Mouse (Mus musculus): Measurements from ENCODE around the gene Sgf29. TPM values are rescaled to one million over a fixed set of nuclear protein-coding genes. Genes with fewer than 3 reads are reported as not detected.
A peak's percentile ranks its signal among the peaks of the same experiment; 100 is the strongest.
"Not testable (repeated sequence)": the region's sequence is repeated elsewhere in the genome, so short reads cannot be mapped to it uniquely, and the experiment has no call there.

Sgf29 gene
- polyA plus RNA-seq, 1 experiment from 2014 or later: 43.4 TPM

- H3K4me3 ChIP-seq: no peak overlapping the region
- peak overlapping the region; percentile 38; the same call in 1 of the 2 replicates for H3K27ac ChIP-seq
- WGBS: 70% methylated on average over 5 of the region's 5 CpGs
- no peaks in the 10 kb centered on the region for H3K9me3 ChIP-seq
- no peaks in the 10 kb centered on the region for H3K4me1 ChIP-seq
- H3K27me3 ChIP-seq: no peaks in the 10 kb centered on the region
- no peak for ATAC-seq (ENCODE audit: insufficient number of reproducible peaks, low FRiP score, low TSS enrichment, low read depth)
- H3K4me2 ChIP-seq: no peak overlapping the region
- H3K9ac ChIP-seq: no peak overlapping the region
- peaks cover 50% of the 10 kb centered on the region for H3K36me3 ChIP-seq
Measured at GRCm38 (mm10) chr7:126668452-126668851, 19.3 kb downstream of the Sgf29 start.

DNA sequence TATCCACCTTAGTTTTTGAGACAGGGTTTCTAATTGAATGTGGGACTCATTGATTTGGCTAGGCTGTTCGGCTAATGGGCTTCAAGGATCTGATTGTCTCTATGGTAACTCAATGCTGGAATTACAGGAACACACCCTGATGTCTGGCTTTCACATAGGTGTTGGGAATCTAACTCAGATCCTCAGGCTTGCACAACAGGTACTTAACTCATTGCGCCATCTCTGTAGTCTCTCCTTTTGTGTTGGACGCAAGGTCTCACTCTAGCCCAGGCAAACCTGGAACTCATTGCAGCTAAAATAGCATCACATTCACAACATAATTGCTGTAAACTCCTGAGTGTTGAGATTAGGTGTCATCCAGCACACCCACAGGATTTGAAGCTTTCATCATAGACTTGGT, 21.0 kb downstream of the Sgf29 start:
- H3K4me3 ChIP-seq: no peak overlapping the region
- no peak for ATAC-seq (ENCODE audit: insufficient number of reproducible peaks, low FRiP score, low TSS enrichment, low read depth)
- H3K4me1 ChIP-seq: 0 out of 2 replicates have a peak, but pooled peaks cover under 1% of the 10 kb centered on the region
- no peaks in the 10 kb centered on the region for H3K9me3 ChIP-seq
- no peaks in the 10 kb centered on the region for H3K27me3 ChIP-seq
- 84% methylated on average over 3 of the region's 3 CpGs for whole genome bisulfite sequencing
- no peak overlapping the region for H3K27ac ChIP-seq
- no peak overlapping the region for H3K4me2 ChIP-seq
- peaks cover 38% of the 10 kb centered on the region for H3K36me3 ChIP-seq
- no peak overlapping the region for H3K9ac ChIP-seq

DNA sequence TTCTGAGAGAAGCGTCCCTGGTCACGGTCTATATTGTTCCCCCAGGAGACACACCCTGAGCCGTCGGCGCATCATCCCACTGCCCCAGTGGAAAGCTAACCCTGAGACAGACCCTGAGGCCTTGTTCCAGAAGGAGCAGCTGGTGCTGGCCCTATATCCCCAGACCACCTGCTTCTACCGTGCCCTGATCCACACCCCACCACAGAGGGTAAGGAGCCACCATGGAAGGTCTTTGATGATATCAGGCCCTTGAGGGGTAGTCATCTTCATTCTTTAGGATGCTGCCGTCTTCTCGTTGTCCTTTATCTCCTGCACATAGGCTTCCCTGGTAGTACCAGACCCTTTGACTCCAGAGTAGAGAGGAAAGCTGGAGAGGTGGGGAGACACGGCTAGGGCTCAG, 23.0 kb downstream of the Sgf29 start:
- H3K9ac ChIP-seq: no peak overlapping the region
- H3K4me1 ChIP-seq: peaks cover 11% of the 10 kb centered on the region; the same call in 1 of the 2 replicates
- no peaks in the 10 kb centered on the region for H3K9me3 ChIP-seq
- 95% methylated on average over 9 of the region's 9 CpGs for WGBS
- H3K27me3 ChIP-seq: no peaks in the 10 kb centered on the region
- no peak overlapping the region for H3K4me3 ChIP-seq
- H3K36me3 ChIP-seq: peaks cover 30% of the 10 kb centered on the region
- ATAC-seq (ENCODE audit: insufficient number of reproducible peaks, low FRiP score, low TSS enrichment, low read depth): no peak
- no peak overlapping the region for H3K27ac ChIP-seq
- no peak overlapping the region for H3K4me2 ChIP-seq

DNA sequence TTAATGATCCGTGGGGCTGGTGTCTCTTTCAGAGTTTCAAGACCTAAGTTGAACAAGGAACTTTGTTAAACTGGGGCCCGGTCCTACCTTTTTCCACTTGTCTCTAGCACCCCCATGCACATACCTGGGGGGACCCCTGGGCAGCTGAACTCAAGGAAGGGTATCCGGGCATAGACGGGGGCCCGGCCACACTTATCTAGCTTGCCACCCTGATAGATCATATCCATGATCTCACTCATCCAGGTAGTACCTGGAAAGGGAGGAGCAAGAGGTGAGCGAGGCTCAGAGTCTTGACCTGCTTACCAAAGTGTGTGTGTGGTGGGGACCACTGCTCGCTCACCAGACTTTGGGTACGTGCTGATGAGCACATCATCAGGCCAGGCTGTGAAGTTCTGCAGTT, 26.0 kb downstream of the Sgf29 start:
- ATAC-seq (ENCODE audit: insufficient number of reproducible peaks, low FRiP score, low TSS enrichment, low read depth): no peak
- Histone ChIP-seq H3K4me3 (no peak overlapping the region), H3K4me1 (peaks cover 11% of the 10 kb centered on the region; the same call in 1 of the 2 replicates), H3K4me2 (no peak overlapping the region), H3K9ac (no peak overlapping the region), H3K9me3 (no peaks in the 10 kb centered on the region), H3K36me3 (peaks cover 28% of the 10 kb centered on the region), H3K27ac (0 out of 2 replicates have a peak overlapping the region, but pooled peaks have one; percentile 67), H3K27me3 (no peaks in the 10 kb centered on the region)
- 92% methylated on average over 8 of the region's 8 CpGs for WGBS

DNA sequence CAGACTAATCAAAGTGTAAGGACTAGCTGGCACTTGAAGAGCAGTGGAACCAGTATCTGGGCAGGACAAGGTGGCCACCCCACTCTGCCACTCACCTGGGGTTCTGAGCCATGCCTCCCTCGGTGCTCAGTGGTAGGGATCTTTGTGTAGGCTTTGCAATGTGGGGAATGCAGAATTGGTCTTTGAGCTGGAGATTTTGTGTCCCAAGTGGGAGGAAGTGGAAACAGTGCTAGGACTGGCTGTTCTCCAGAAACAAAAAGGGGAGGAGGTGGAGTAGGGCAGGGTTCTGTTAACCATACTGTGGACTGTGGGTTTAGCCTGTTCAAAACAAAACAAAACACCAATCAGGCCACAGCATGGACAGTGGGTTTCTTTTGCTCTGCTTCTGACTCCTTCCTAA, 27.1 kb downstream of the Sgf29 start, which contains the start of gene Sult1a1:
Gene Sult1a1, minus strand, starts transcription at position 226 of the 400 bp plus-strand sequence.
- Histone ChIP-seq H3K27me3 (no peaks in the 10 kb centered on the region), H3K27ac (peak within 1 kb of the TSS; percentile 67), H3K4me2 (no peak within 1 kb of the TSS), H3K9ac (no peak within 1 kb of the TSS), H3K4me1 (peaks cover 11% of the 10 kb centered on the region; the same call in 1 of the 2 replicates), H3K36me3 (peaks cover 24% of the 10 kb centered on the region), H3K9me3 (no peaks in the 10 kb centered on the region), H3K4me3 (0 out of 2 replicates have a peak within 1 kb of the TSS, but pooled peaks have one; percentile 4)
- 50% methylated on average over 1 of the region's 1 CpGs for WGBS
- 0 out of 2 replicates have a peak, but pooled peaks have one; percentile 19 for ATAC-seq (ENCODE audit: insufficient number of reproducible peaks, low FRiP score, low TSS enrichment, low read depth)

GRCm38 (mm10) chr7:126676631-126677220, 27.6 kb downstream of the Sgf29 start:
- WGBS: 71% methylated on average over 4 of the region's 4 CpGs

GRCm38 (mm10) chr7:126678545-126679341, 29.6 kb downstream of the Sgf29 start:
- no peak overlapping the region for H3K9ac ChIP-seq
- peaks cover 11% of the 10 kb centered on the region; the same call in 1 of the 2 replicates for H3K4me1 ChIP-seq
- 73% methylated on average over 8 of the region's 8 CpGs for WGBS
- no peak overlapping the region for H3K4me2 ChIP-seq
- peaks cover 8% of the 10 kb centered on the region for H3K36me3 ChIP-seq
- H3K4me3 ChIP-seq: no peak overlapping the region
- ATAC-seq (ENCODE audit: insufficient number of reproducible peaks, low FRiP score, low TSS enrichment, low read depth): no peak
- H3K9me3 ChIP-seq: no peaks in the 10 kb centered on the region
- no peak overlapping the region for H3K27ac ChIP-seq
- H3K27me3 ChIP-seq: no peaks in the 10 kb centered on the region

More at GRCm38 (mm10) chr7:126676631-126677220, 27.6 kb downstream of the Sgf29 start:
- Histone ChIP-seq H3K9ac (no peak overlapping the region), H3K27ac (peak overlapping the region; percentile 67; the same call in 1 of the 2 replicates), H3K36me3 (peaks cover 19% of the 10 kb centered on the region), H3K4me2 (no peak overlapping the region), H3K27me3 (no peaks in the 10 kb centered on the region), H3K4me3 (no peak overlapping the region), H3K4me1 (peaks cover 11% of the 10 kb centered on the region; the same call in 1 of the 2 replicates), H3K9me3 (no peaks in the 10 kb centered on the region)
- no peak for ATAC-seq (ENCODE audit: insufficient number of reproducible peaks, low FRiP score, low TSS enrichment, low read depth)

DNA sequence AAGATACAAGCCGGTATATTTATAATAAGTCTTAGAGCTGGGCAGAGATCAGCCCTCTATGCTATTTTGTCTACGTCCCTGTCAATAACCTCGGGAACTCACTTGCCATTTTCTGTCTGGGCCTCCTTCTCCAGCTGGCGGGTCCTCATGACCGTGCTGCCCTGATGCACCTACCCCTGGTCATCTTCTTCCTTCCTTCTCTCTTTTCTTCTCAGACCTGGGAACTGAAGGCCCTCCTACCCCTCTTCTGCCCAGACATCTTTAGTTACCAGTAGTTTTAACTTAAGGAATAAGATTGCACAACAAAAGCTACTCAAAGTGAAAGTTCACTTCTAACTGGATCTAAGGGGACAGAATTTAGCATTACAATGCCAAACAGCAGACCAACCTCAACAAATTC, 30.6 kb downstream of the Sgf29 start:
- Histone ChIP-seq H3K4me3 (no peak overlapping the region), H3K27me3 (no peaks in the 10 kb centered on the region), H3K36me3 (peaks cover 8% of the 10 kb centered on the region), H3K9me3 (no peaks in the 10 kb centered on the region), H3K9ac (no peak overlapping the region), H3K27ac (no peak overlapping the region), H3K4me2 (no peak overlapping the region), H3K4me1 (peaks cover 11% of the 10 kb centered on the region; the same call in 1 of the 2 replicates)
- no peak for ATAC-seq (ENCODE audit: insufficient number of reproducible peaks, low FRiP score, low TSS enrichment, low read depth)
- 86% methylated on average over 5 of the region's 5 CpGs for WGBS

DNA sequence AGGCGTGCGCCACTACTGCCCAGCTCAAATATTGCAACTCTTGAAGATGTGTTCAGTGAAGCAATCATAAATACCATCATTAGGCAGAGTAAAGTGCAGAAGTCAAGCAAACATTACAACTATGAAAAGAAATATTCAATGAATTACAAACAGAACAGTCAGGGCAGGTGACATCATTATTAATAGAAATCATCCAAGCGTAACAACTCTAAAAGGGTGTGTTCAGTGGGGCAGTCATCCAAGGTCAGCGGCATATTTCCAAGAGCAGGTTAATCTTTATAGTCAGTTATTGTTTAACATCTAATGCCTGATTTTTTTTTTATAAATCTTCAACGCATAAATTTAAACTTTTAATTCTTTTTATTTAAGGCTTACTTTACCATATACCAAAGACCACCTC, 32.1 kb downstream of the Sgf29 start:
- no peak overlapping the region for H3K9ac ChIP-seq
- no peaks in the 10 kb centered on the region for H3K9me3 ChIP-seq
- H3K27me3 ChIP-seq: no peaks in the 10 kb centered on the region
- no peak for ATAC-seq (ENCODE audit: insufficient number of reproducible peaks, low FRiP score, low TSS enrichment, low read depth)
- no peaks in the 10 kb centered on the region; the same call in 1 of the 2 replicates for H3K36me3 ChIP-seq
- no peak overlapping the region for H3K27ac ChIP-seq
- WGBS: 91% methylated on average over 5 of the region's 5 CpGs
- H3K4me2 ChIP-seq: no peak overlapping the region
- H3K4me1 ChIP-seq: peaks cover 5% of the 10 kb centered on the region; the same call in 1 of the 2 replicates
- no peak overlapping the region for H3K4me3 ChIP-seq

- H3K4me3 ChIP-seq; H3K27me3 ChIP-seq; H3K9ac ChIP-seq; H3K9me3 ChIP-seq; H3K27ac ChIP-seq; H3K4me1 ChIP-seq; H3K4me2 ChIP-seq; ATAC-seq (ENCODE audit: insufficient number of reproducible peaks, low FRiP score, low TSS enrichment, low read depth): not testable (repeated sequence)
- peaks cover 27% of the 10 kb centered on the region for H3K36me3 ChIP-seq
- WGBS: 70% methylated on average over 4 of the region's 4 CpGs
Measured at GRCm38 (mm10) chr7:126688156-126688555, 39.0 kb downstream of the Sgf29 start.

GRCm38 (mm10) chr7:126689021-126689420, 39.9 kb downstream of the Sgf29 start:
- Histone ChIP-seq H3K4me3 (no peak overlapping the region), H3K36me3 (peaks cover 27% of the 10 kb centered on the region), H3K27ac (no peak overlapping the region), H3K27me3 (no peaks in the 10 kb centered on the region), H3K9ac (no peak overlapping the region), H3K9me3 (no peaks in the 10 kb centered on the region), H3K4me2 (no peak overlapping the region), H3K4me1 (peaks cover 5% of the 10 kb centered on the region)
- 81% methylated on average over 3 of the region's 3 CpGs for WGBS
- no peak for ATAC-seq (ENCODE audit: insufficient number of reproducible peaks, low FRiP score, low TSS enrichment, low read depth)

DNA sequence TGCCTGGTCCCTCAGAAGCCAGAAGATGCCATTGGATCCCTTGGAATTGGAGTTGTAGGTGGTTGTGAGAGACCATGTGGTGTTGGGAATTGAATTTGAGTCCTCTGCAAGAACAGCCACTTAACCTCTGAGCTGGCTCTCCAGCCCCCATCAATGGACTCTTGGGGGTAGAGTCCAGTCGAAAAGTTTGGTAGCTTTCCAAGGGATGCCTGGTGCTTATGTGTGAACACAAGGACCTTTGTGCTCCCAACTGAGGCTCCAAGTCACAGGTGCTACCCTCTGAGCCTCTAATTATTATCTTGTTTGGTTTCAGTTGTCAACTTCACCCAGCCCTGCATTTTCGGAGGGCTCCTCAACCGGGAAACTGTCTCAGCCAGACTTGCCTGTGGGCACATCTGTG, 41.6 kb downstream of the Sgf29 start:
- H3K27me3 ChIP-seq: no peaks in the 10 kb centered on the region
- no peak overlapping the region for H3K4me2 ChIP-seq
- no peak overlapping the region for H3K27ac ChIP-seq
- no peaks in the 10 kb centered on the region for H3K9me3 ChIP-seq
- no peak for ATAC-seq (ENCODE audit: insufficient number of reproducible peaks, low FRiP score, low TSS enrichment, low read depth)
- H3K36me3 ChIP-seq: peaks cover 27% of the 10 kb centered on the region
- H3K4me3 ChIP-seq: no peak overlapping the region
- WGBS: 80% methylated on average over 3 of the region's 3 CpGs
- H3K9ac ChIP-seq: no peak overlapping the region
- peaks cover 12% of the 10 kb centered on the region for H3K4me1 ChIP-seq

Data from limb, embryonic 15.5 days (tissue).